16 mouse cellular contexts compared by ENCODE assay signal in the genomic region with DNA sequence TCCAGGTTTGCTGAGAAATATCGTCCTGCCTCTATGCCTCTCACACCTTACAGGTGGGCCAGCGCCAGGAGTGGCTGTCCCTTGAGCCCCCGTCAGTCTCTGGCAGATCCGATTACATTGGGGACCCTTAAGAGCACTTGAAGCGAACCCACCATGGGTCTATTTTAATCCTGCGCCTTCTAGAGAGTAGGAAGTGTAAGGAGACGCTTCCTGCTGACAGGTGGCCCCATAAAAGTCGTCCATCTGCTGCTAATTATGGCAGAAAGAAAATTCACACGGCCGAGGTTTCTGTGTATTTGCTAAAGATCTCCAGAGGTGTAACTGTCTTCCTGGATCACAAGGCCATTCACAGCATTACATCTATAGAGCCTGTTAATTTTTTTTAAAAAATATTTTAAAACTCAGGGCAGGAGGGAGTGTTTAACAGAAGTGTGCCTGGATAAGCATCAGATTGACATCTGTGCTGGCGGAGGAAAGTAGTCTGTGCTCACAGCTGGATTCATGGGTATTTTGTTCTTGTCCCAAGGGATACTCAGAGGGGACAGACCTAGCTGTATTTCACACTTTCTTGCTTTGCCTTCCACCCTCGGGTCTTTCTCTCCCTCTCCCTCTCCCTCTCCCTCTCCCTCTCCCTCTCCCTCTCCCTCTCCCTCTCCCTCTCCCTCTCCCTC.
DNase-seq lines count a peak whose midpoint lies in the region; ATAC-seq lines count a peak whose summit lies in the region.
"Had no signal": no experiment of that assay in that cellular context is flagged by ENCODE, and none has a peak within 500 bp of the region (broad histone marks: within the 10 kb centered on the region; RNA-seq: fewer than 3 reads in every experiment).

No protein-coding gene starts in this region.

- no peak overlapping the region for H3K9ac ChIP-seq in heart, embryonic 12.5 days
- no peak overlapping the region for H3K9ac ChIP-seq in embryonic facial prominence, embryonic 11.5 days (replicated peaks; ENCODE audit: low read length)
- H3K9ac ChIP-seq: hindbrain, embryonic 14.5 days; liver, embryonic 13.5 days had no signal

- H3K27me3 ChIP-seq in heart, embryonic 12.5 days (replicated peaks) = no peaks in the 10 kb centered on the region
- no peaks in the 10 kb centered on the region for H3K27me3 ChIP-seq in embryonic facial prominence, embryonic 11.5 days (ENCODE audit: control insufficient read depth, insufficient read depth, low read length)
- H3K27me3 ChIP-seq: liver, embryonic 13.5 days had no signal

- H3K36me3 ChIP-seq in heart, embryonic 12.5 days = no peaks in the 10 kb centered on the region
- no peaks in the 10 kb centered on the region for H3K36me3 ChIP-seq in embryonic facial prominence, embryonic 11.5 days (replicated peaks; ENCODE audit: control insufficient read depth, insufficient read depth, low read depth, low read length)
- H3K36me3 ChIP-seq: liver, embryonic 13.5 days had no signal

- peaks cover 29% of the 10 kb centered on the region for H3K4me1 ChIP-seq in heart, embryonic 12.5 days (replicated peaks)
- H3K4me1 ChIP-seq in embryonic facial prominence, embryonic 11.5 days (ENCODE audit: control insufficient read depth, insufficient read depth, low read length) = no peaks in the 10 kb centered on the region
- H3K4me1 ChIP-seq: liver, embryonic 13.5 days had no signal

- no peak overlapping the region for H3K4me3 ChIP-seq in heart, embryonic 12.5 days
- no peak overlapping the region for H3K4me3 ChIP-seq in embryonic facial prominence, embryonic 11.5 days (ENCODE audit: low read depth, low read length)
- H3K4me3 ChIP-seq: liver, embryonic 13.5 days had no signal

- H3K27ac ChIP-seq in heart, embryonic 12.5 days (ENCODE audit: poor library complexity, severe bottlenecking) = no peak overlapping the region; the same call in 1 of the 2 replicates
- no peak overlapping the region for H3K27ac ChIP-seq in embryonic facial prominence, embryonic 11.5 days (replicated peaks; ENCODE audit: low read depth, low read length)
- H3K27ac ChIP-seq: hindbrain, embryonic 14.5 days; liver, embryonic 13.5 days had no signal

- intact Hi-C loops in heart, postnatal 36 days (cut with DNase I) = no loop called here

- H3K9me3 ChIP-seq in heart, embryonic 12.5 days (replicated peaks) = peaks cover 6% of the 10 kb centered on the region; the same call in 1 of the 2 replicates
- H3K9me3 ChIP-seq in embryonic facial prominence, embryonic 11.5 days (replicated peaks; ENCODE audit: control insufficient read depth, low read length) = no peaks in the 10 kb centered on the region
- H3K9me3 ChIP-seq: liver, embryonic 13.5 days had no signal

- WGBS in heart, embryonic 12.5 days = 27% methylated on average over 12 of the region's 12 CpGs
- 31% methylated on average over 12 of the region's 12 CpGs for WGBS in embryonic facial prominence, embryonic 11.5 days

- DNase-seq in heart, postnatal 36 days = no peak
- DNase-seq in right cerebral cortex, adult 2 months (ENCODE audit: low spot score in 2 of 2) = peak; percentile 5 to 26
- no peak for DNase-seq in right cerebral cortex, postnatal 25 days
- DNase-seq in embryonic facial prominence, embryonic 11.5 days (ENCODE audit: low spot score) = peak; percentile 43
- DNase-seq in spleen, postnatal 10 days (ENCODE audit: low spot score in 2 of 2) = no peak
- no peak for DNase-seq in kidney, postnatal 10 days
- DNase-seq: kidney, adult 9 months; layer of hippocampus, adult 9-11 months; liver, embryonic 13.5 days; lung, postnatal 36 days; right cerebral cortex, postnatal 14 days; thymus, postnatal 4 days had no signal

- ATAC-seq in heart, embryonic 12.5 days (ENCODE audit: insufficient number of reproducible peaks, low FRiP score) = no peak
- ATAC-seq in embryonic facial prominence, embryonic 11.5 days (replicated peaks; ENCODE audit: insufficient number of reproducible peaks, low FRiP score, low TSS enrichment, low read depth) = no peak
- ATAC-seq: CD4-positive, CD25-positive, alpha-beta regulatory T cell, adult 4 months; midbrain, embryonic 16.5 days had no signal

- H3K4me2 ChIP-seq in heart, embryonic 12.5 days = peak overlapping the region; percentile 52
- no peak overlapping the region for H3K4me2 ChIP-seq in embryonic facial prominence, embryonic 11.5 days (ENCODE audit: low read depth, low read length)
- H3K4me2 ChIP-seq: hindbrain, embryonic 14.5 days; liver, embryonic 13.5 days had no signal

Comparison
In these comparisons a context has a peak if more than half of its experiments do, and no peak if none do; other contexts are left out.
1. DNase-seq: peak in right cerebral cortex, adult 2 months (2 of 2) and embryonic facial prominence, embryonic 11.5 days (single experiment); none in heart, postnatal 36 days (0 of 2), right cerebral cortex, postnatal 25 days (single experiment), spleen, postnatal 10 days (0 of 2) and kidney, postnatal 10 days (single experiment).